9 mouse cellular contexts compared by ENCODE assay signal in the genomic region with DNA sequence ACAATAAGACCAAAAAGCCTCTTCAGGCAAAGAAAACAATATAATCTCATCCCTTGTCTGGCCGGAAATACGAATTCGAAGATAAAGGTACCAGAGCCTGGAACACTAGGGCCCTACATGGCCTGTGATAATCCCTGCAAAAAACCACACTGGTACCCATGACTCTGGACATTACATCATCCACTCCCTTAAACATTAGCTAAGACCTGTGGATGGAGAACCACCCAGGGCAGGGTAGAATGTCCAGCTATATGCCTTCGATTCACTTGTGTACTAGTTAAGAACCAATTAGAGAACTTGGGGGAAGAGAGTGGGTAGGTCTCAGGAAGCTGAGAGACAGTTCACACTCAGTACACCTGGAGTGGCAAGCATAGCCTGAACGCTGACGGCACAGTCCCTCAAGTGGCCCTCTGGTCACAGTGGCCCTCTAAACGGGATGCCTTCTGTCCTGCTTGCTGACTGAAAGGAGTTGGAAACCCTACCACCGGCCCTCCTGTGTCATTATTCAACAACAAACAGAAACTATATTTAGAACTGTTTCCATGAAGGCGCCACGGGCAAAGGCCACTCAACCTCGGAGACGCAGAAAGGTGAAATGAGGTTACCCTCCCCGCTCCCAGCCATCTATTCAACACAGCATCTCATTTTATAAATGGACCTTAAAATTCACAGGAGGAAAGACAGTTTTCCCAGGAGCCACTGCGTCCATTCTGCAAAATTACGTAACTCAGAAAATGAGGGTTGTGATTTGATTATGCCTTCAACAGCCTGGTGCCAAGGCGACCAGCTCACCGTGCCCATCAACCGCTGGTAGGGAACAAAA.
DNase-seq lines count a peak whose midpoint lies in the region; ATAC-seq and TF ChIP-seq lines count a peak whose summit lies in the region.
"Had no signal": no experiment of that assay in that cellular context is flagged by ENCODE, and none has a peak within 500 bp of the region (broad histone marks: within the 10 kb centered on the region; RNA-seq: fewer than 3 reads in every experiment).

No protein-coding gene starts in this region.

- TF ChIP-seq POLR2A in kidney, adult 2 months (IDR thresholded peaks at IDR 0.05; ENCODE audit: low read depth, low read length): no peak

- peaks cover 28% of the 10 kb centered on the region for H3K4me1 ChIP-seq in kidney, adult 2 months (ENCODE audit: control insufficient read depth, insufficient read depth, low read length)

- H3K36me3 ChIP-seq in kidney, adult 2 months (ENCODE audit: control insufficient read depth, insufficient read depth, low read length): no peaks in the 10 kb centered on the region; the same call in 1 of the 2 replicates

- peak in 1 of 2 experiments; percentile 23 for DNase-seq in layer of hippocampus, adult 2 months (ENCODE audit: low spot score in 2 of 2)
- no peak for DNase-seq in layer of hippocampus, adult 18-20 months (ENCODE audit: low spot score in 2 of 2)
- DNase-seq in heart, adult 18-20 months: peak; percentile 72 to 77
- DNase-seq in kidney, adult 2 months: peak; percentile 95
- peak; percentile 65 for DNase-seq in lung, postnatal 36 days
- no peak for DNase-seq in spleen, postnatal 14 days (ENCODE audit: low spot score in 2 of 2)
- DNase-seq in spleen, postnatal 10 days (ENCODE audit: low spot score in 2 of 2): no peak

- no peak overlapping the region for H3K4me3 ChIP-seq in layer of hippocampus, adult 2 months
- H3K4me3 ChIP-seq in kidney, adult 2 months (ENCODE audit: insufficient read depth, low read depth, low read length): no peak overlapping the region
- H3K4me3 ChIP-seq: midbrain, embryonic 13.5 days had no signal

- no peak for TF ChIP-seq CTCF in layer of hippocampus, adult 2 months (conservative IDR thresholded peaks at IDR 0.05)
- no peak for TF ChIP-seq CTCF in kidney, adult 2 months (conservative IDR thresholded peaks at IDR 0.05; ENCODE audit: insufficient read depth, insufficient read length, low read depth, low read length)

- 38% methylated on average over 18 of the region's 18 CpGs for WGBS in kidney, adult 2 months

- H3K27me3 ChIP-seq in kidney, adult 2 months (replicated peaks; ENCODE audit: control insufficient read depth, insufficient read depth, low read length): no peaks in the 10 kb centered on the region
- H3K27me3 ChIP-seq: midbrain, embryonic 13.5 days had no signal

- no peak for ATAC-seq in erythroid progenitor cell, adult 5-6 weeks (replicated peaks; ENCODE audit: low FRiP score, poor library complexity, severe bottlenecking)
- ATAC-seq: midbrain, embryonic 13.5 days had no signal

- peak overlapping the region; percentile 83 for H3K27ac ChIP-seq in layer of hippocampus, adult 2 months
- H3K27ac ChIP-seq in kidney, adult 2 months (ENCODE audit: insufficient read depth, low read depth, low read length): peak overlapping the region; percentile 88
- H3K27ac ChIP-seq: midbrain, embryonic 13.5 days had no signal

Comparison
In these comparisons a context has a peak if more than half of its experiments do, and no peak if none do; other contexts are left out.
1. DNase-seq: peak in heart, adult 18-20 months (2 of 2), kidney, adult 2 months (single experiment) and lung, postnatal 36 days (single experiment); none in layer of hippocampus, adult 18-20 months (0 of 2), spleen, postnatal 14 days (0 of 2) and spleen, postnatal 10 days (0 of 2).